Mouse (Mus musculus) stomach, embryonic 16.5 days (tissue): ENCODE data around the gene Naaladl2. TPM values are rescaled to one million over a fixed set of nuclear protein-coding genes. Genes with fewer than 3 reads are reported as not detected.

Experiments used
- ATAC-seq: fragments of 200-750 bp; cut with Nextera tagmentation; 2 replicates; pipeline ENCODE4 v1.8.0; 2017; ENCODE audit warnings: moderate number of reproducible peaks, moderate TSS enrichment; ENCODE audit not compliant: insufficient read depth, low FRiP score
- H3K27ac ChIP-seq: fragments of 300-500 bp; sonication (generic); 2 replicates; pipeline ENCODE4 v1.5.1; 2014; ENCODE audit warnings: low read length
- H3K27me3 ChIP-seq: fragments of 300-500 bp; sonication (generic); 2 replicates; pipeline ENCODE4 v1.6.1; 2014; ENCODE audit warnings: low read length, control low read depth, mixed read lengths; ENCODE audit not compliant: control insufficient read depth, insufficient read depth
- H3K36me3 ChIP-seq: fragments of 300-500 bp; sonication (generic); 2 replicates; pipeline ENCODE4 v1.6.1; 2014; ENCODE audit warnings: low read length; ENCODE audit not compliant: control insufficient read depth, insufficient read depth
- H3K4me1 ChIP-seq: fragments of 300-500 bp; sonication (generic); 2 replicates; pipeline ENCODE4 v1.6.1; 2014; ENCODE audit warnings: low read length, control low read depth, mixed read lengths; ENCODE audit not compliant: control insufficient read depth, insufficient read depth
- H3K4me2 ChIP-seq: fragments of 300-500 bp; sonication (generic); 2 replicates; pipeline ENCODE4 v1.6.1; 2014; ENCODE audit warnings: low read depth, low read length, mixed read lengths
- H3K4me3 ChIP-seq: fragments of 300-500 bp; sonication (generic); replicated peaks from 2 replicates; pipeline ENCODE4 v1.5.1; 2014; ENCODE audit warnings: mild to moderate bottlenecking, low read length
- H3K9ac ChIP-seq: fragments of 300-500 bp; sonication (generic); 2 replicates; pipeline ENCODE4 v1.6.1; 2014; ENCODE audit warnings: low read length
- H3K9me3 ChIP-seq: fragments of 300-500 bp; sonication (generic); replicated peaks from 2 replicates; pipeline ENCODE4 v1.6.1; 2016; ENCODE audit warnings: low read length, control low read depth; ENCODE audit not compliant: control insufficient read depth
- WGBS: fragments of 180-500 bp; shearing (Covaris S2); extraction: QIAGEN DNeasy Blood & Tissue Kit; methylation state at CpG from one replicate; pipeline ENCODE4 v1.1.7; 2014; 5-methylcytosine and 5-hydroxymethylcytosine counted together
- polyA plus RNA-seq: library from polyadenylated mRNA; unstranded; fragments of >200 nt; fragmentation: Nextera tagmentation; extraction: Ambion mirVana; gene quantifications from 2 replicates; pipeline ENCODE4 v1.2.1, GENCODE M21; 2015

Gene Naaladl2
- polyA plus RNA-seq, 1 experiment from 2014 or later, result 4.6 TPM

- Histone ChIP-seq H3K36me3 (no peaks in the 10 kb centered on the region), H3K4me3 (no peak overlapping the region), H3K4me1 (no peaks in the 10 kb centered on the region), H3K27ac (no peak overlapping the region), H3K27me3 (no peaks in the 10 kb centered on the region), H3K9ac (no peak overlapping the region), H3K4me2 (no peak overlapping the region), H3K9me3 (no peaks in the 10 kb centered on the region)
- ATAC-seq, result no peak
- 48% methylated on average over 1 of the region's 1 CpGs for WGBS
Observed at GRCm38 (mm10) chr3:23907682-23908081, 1236.4 kb downstream of the Naaladl2 start.

- Histone ChIP-seq H3K27me3 (no peaks in the 10 kb centered on the region), H3K36me3 (no peaks in the 10 kb centered on the region), H3K4me3 (no peak overlapping the region), H3K27ac (no peak overlapping the region), H3K4me1 (no peaks in the 10 kb centered on the region), H3K4me2 (no peak overlapping the region), H3K9ac (no peak overlapping the region), H3K9me3 (no peaks in the 10 kb centered on the region)
- no peak for ATAC-seq
- 65% methylated on average over 1 of the region's 1 CpGs for WGBS
Observed at GRCm38 (mm10) chr3:23865688-23866087, 1278.4 kb downstream of the Naaladl2 start.

GRCm38 (mm10) chr3:23857275-23857674 lies 1286.8 kb downstream of the Naaladl2 start:
- no peaks in the 10 kb centered on the region for H3K4me1 ChIP-seq
- WGBS, result 72% methylated on average over 1 of the region's 1 CpGs

GRCm38 (mm10) chr3:23817585-23817984 lies 1326.5 kb downstream of the Naaladl2 start:
- H3K27me3 ChIP-seq, result no peaks in the 10 kb centered on the region
- H3K36me3 ChIP-seq, result no peaks in the 10 kb centered on the region
- no peak overlapping the region for H3K4me3 ChIP-seq
- H3K9me3 ChIP-seq, result no peaks in the 10 kb centered on the region
- no peak for ATAC-seq
- H3K4me2 ChIP-seq, result no peak overlapping the region
- H3K4me1 ChIP-seq, result no peaks in the 10 kb centered on the region
- H3K9ac ChIP-seq, result no peak overlapping the region
- H3K27ac ChIP-seq, result no peak overlapping the region

More at GRCm38 (mm10) chr3:23857275-23857674, 1286.8 kb downstream of the Naaladl2 start:
- H3K36me3 ChIP-seq, result no peaks in the 10 kb centered on the region
- no peak for ATAC-seq
- H3K27me3 ChIP-seq, result no peaks in the 10 kb centered on the region
- no peak overlapping the region for H3K4me2 ChIP-seq
- H3K9me3 ChIP-seq, result no peaks in the 10 kb centered on the region
- H3K4me3 ChIP-seq, result no peak overlapping the region
- H3K9ac ChIP-seq, result no peak overlapping the region
- H3K27ac ChIP-seq, result no peak overlapping the region

- Histone ChIP-seq H3K9me3 (no peaks in the 10 kb centered on the region), H3K27me3 (no peaks in the 10 kb centered on the region), H3K4me3 (no peak overlapping the region), H3K9ac (no peak overlapping the region), H3K4me1 (no peaks in the 10 kb centered on the region), H3K4me2 (no peak overlapping the region), H3K36me3 (no peaks in the 10 kb centered on the region), H3K27ac (no peak overlapping the region)
- no peak for ATAC-seq
- 81% methylated on average over 1 of the region's 1 CpGs for WGBS
Observed at GRCm38 (mm10) chr3:23758746-23759145, 1385.3 kb downstream of the Naaladl2 start.
